Mouse (Mus musculus): ENCODE results near the gene Gigyf2. TPM values are rescaled to one million over a fixed set of nuclear protein-coding genes. Genes with fewer than 3 reads are reported as not detected.

Gigyf2 gene
- polyA plus RNA-seq, 1 experiment from 2014 or later, result 38.2 TPM

GRCm38 (mm10) chr1:87300360-87301286, 26.2 kb upstream of the Gigyf2 start:
- Histone ChIP-seq H3K4me1 (0 out of 2 replicates have a peak, but pooled peaks cover 7% of the 10 kb centered on the region), H3K9me3 (no peaks in the 10 kb centered on the region), H3K27me3 (ENCODE audit: insufficient read depth, poor library complexity, severe bottlenecking) (no peaks in the 10 kb centered on the region), H3K27ac (no peak overlapping the region), H3K36me3 (no peaks in the 10 kb centered on the region), H3K4me3 (no peak overlapping the region)
- no peak for DNase-seq (ENCODE audit: low spot score)
- WGBS, result 69% methylated on average over 14 of the region's 14 CpGs

- H3K9me3 ChIP-seq, result no peaks in the 10 kb centered on the region
- no peak for DNase-seq (ENCODE audit: low spot score)
- no peak overlapping the region for H3K4me3 ChIP-seq
- 75% methylated on average over 2 of the region's 2 CpGs for WGBS
- H3K4me1 ChIP-seq, result 0 out of 2 replicates have a peak, but pooled peaks cover 7% of the 10 kb centered on the region
- H3K27ac ChIP-seq, result no peak overlapping the region
- H3K27me3 ChIP-seq (ENCODE audit: insufficient read depth, poor library complexity, severe bottlenecking), result no peaks in the 10 kb centered on the region
- H3K36me3 ChIP-seq, result no peaks in the 10 kb centered on the region
Measured at GRCm38 (mm10) chr1:87301971-87302370, 24.8 kb upstream of the Gigyf2 start.

- Histone ChIP-seq H3K9me3 (no peaks in the 10 kb centered on the region), H3K4me1 (0 out of 2 replicates have a peak, but pooled peaks cover 3% of the 10 kb centered on the region)
Measured at GRCm38 (mm10) chr1:87308952-87309351, 17.8 kb upstream of the Gigyf2 start.

GRCm38 (mm10) chr1:87309621-87310020, 17.2 kb upstream of the Gigyf2 start:
- 66% methylated on average over 16 of the region's 16 CpGs for WGBS
- Histone ChIP-seq H3K27ac (no peak overlapping the region), H3K4me1 (0 out of 2 replicates have a peak, but pooled peaks cover 3% of the 10 kb centered on the region), H3K9me3 (no peaks in the 10 kb centered on the region), H3K4me3 (no peak overlapping the region), H3K27me3 (ENCODE audit: insufficient read depth, poor library complexity, severe bottlenecking) (no peaks in the 10 kb centered on the region), H3K36me3 (no peaks in the 10 kb centered on the region)
- DNase-seq (ENCODE audit: low spot score), result no peak

More at GRCm38 (mm10) chr1:87308952-87309351, 17.8 kb upstream of the Gigyf2 start:
- no peak for DNase-seq (ENCODE audit: low spot score)
- H3K27ac ChIP-seq, result no peak overlapping the region
- H3K27me3 ChIP-seq (ENCODE audit: insufficient read depth, poor library complexity, severe bottlenecking), result no peaks in the 10 kb centered on the region
- no peak overlapping the region for H3K4me3 ChIP-seq
- WGBS, result 86% methylated on average over 3 of the region's 3 CpGs
- no peaks in the 10 kb centered on the region for H3K36me3 ChIP-seq

- Histone ChIP-seq H3K27me3 (ENCODE audit: insufficient read depth, poor library complexity, severe bottlenecking) (no peaks in the 10 kb centered on the region), H3K36me3 (no peaks in the 10 kb centered on the region), H3K9me3 (no peaks in the 10 kb centered on the region), H3K4me3 (no peak overlapping the region), H3K27ac (no peak overlapping the region), H3K4me1 (0 out of 2 replicates have a peak, but pooled peaks cover 3% of the 10 kb centered on the region)
- 84% methylated on average over 2 of the region's 2 CpGs for WGBS
- DNase-seq (ENCODE audit: low spot score), result no peak
Measured at GRCm38 (mm10) chr1:87312681-87313080, 14.1 kb upstream of the Gigyf2 start.

- WGBS, result 85% methylated on average over 2 of the region's 2 CpGs
- Histone ChIP-seq H3K4me3 (no peak overlapping the region), H3K36me3 (no peaks in the 10 kb centered on the region), H3K9me3 (no peaks in the 10 kb centered on the region), H3K27ac (no peak overlapping the region), H3K4me1 (0 out of 2 replicates have a peak, but pooled peaks cover 3% of the 10 kb centered on the region), H3K27me3 (ENCODE audit: insufficient read depth, poor library complexity, severe bottlenecking) (no peaks in the 10 kb centered on the region)
- no peak for DNase-seq (ENCODE audit: low spot score)
Measured at GRCm38 (mm10) chr1:87313116-87313515, 13.7 kb upstream of the Gigyf2 start.

- H3K27ac ChIP-seq, result no peak overlapping the region
- H3K4me3 ChIP-seq, result no peak overlapping the region
- no peaks in the 10 kb centered on the region for H3K36me3 ChIP-seq
- H3K4me1 ChIP-seq, result 0 out of 2 replicates have a peak, but pooled peaks cover 3% of the 10 kb centered on the region
- H3K9me3 ChIP-seq, result no peaks in the 10 kb centered on the region
- DNase-seq (ENCODE audit: low spot score), result no peak
- WGBS, result 85% methylated on average over 8 of the region's 8 CpGs
- no peaks in the 10 kb centered on the region for H3K27me3 ChIP-seq (ENCODE audit: insufficient read depth, poor library complexity, severe bottlenecking)
Measured at GRCm38 (mm10) chr1:87313843-87314570, 12.8 kb upstream of the Gigyf2 start.

- no peaks in the 10 kb centered on the region for H3K27me3 ChIP-seq (ENCODE audit: insufficient read depth, poor library complexity, severe bottlenecking)
- H3K36me3 ChIP-seq, result no peaks in the 10 kb centered on the region
- no peaks in the 10 kb centered on the region for H3K4me1 ChIP-seq
- H3K4me3 ChIP-seq, result no peak overlapping the region
- peaks cover 7% of the 10 kb centered on the region; the same call in 1 of the 2 replicates for H3K9me3 ChIP-seq
- H3K27ac ChIP-seq, result no peak overlapping the region
- no peak for DNase-seq (ENCODE audit: low spot score)
- 85% methylated on average over 2 of the region's 2 CpGs for WGBS
Measured at GRCm38 (mm10) chr1:87315431-87315830, 11.4 kb upstream of the Gigyf2 start.

GRCm38 (mm10) chr1:87315894-87316293, 10.9 kb upstream of the Gigyf2 start:
- Histone ChIP-seq H3K36me3 (no peaks in the 10 kb centered on the region), H3K4me1 (no peaks in the 10 kb centered on the region), H3K9me3 (peaks cover 9% of the 10 kb centered on the region), H3K27ac (no peak overlapping the region), H3K4me3 (no peak overlapping the region), H3K27me3 (ENCODE audit: insufficient read depth, poor library complexity, severe bottlenecking) (no peaks in the 10 kb centered on the region)
- no peak for DNase-seq (ENCODE audit: low spot score)
- WGBS, result 65% methylated on average over 2 of the region's 2 CpGs

GRCm38 (mm10) chr1:87316672-87317071, 10.1 kb upstream of the Gigyf2 start:
- peaks cover 13% of the 10 kb centered on the region for H3K9me3 ChIP-seq
- H3K4me1 ChIP-seq, result no peaks in the 10 kb centered on the region
- no peak overlapping the region for H3K4me3 ChIP-seq
- no peak overlapping the region for H3K27ac ChIP-seq
- 68% methylated on average over 3 of the region's 3 CpGs for WGBS
- no peak for DNase-seq (ENCODE audit: low spot score)
- H3K36me3 ChIP-seq, result no peaks in the 10 kb centered on the region
- H3K27me3 ChIP-seq (ENCODE audit: insufficient read depth, poor library complexity, severe bottlenecking), result no peaks in the 10 kb centered on the region

- no peak for DNase-seq (ENCODE audit: low spot score)
- WGBS, result 5% methylated on average over 1 of the region's 1 CpGs
- H3K4me1 ChIP-seq, result no peaks in the 10 kb centered on the region
- H3K9me3 ChIP-seq, result peaks cover 13% of the 10 kb centered on the region
- no peaks in the 10 kb centered on the region for H3K36me3 ChIP-seq
- no peak overlapping the region for H3K4me3 ChIP-seq
- H3K27ac ChIP-seq, result no peak overlapping the region
- no peaks in the 10 kb centered on the region for H3K27me3 ChIP-seq (ENCODE audit: insufficient read depth, poor library complexity, severe bottlenecking)
Measured at GRCm38 (mm10) chr1:87321071-87321470, 5.7 kb upstream of the Gigyf2 start.

- Histone ChIP-seq H3K4me3 (no peak overlapping the region), H3K36me3 (no peaks in the 10 kb centered on the region), H3K27me3 (ENCODE audit: insufficient read depth, poor library complexity, severe bottlenecking) (no peaks in the 10 kb centered on the region), H3K4me1 (peaks cover under 1% of the 10 kb centered on the region; the same call in 1 of the 2 replicates), H3K9me3 (peaks cover 13% of the 10 kb centered on the region), H3K27ac (no peak overlapping the region)
- WGBS, result 80% methylated on average over 3 of the region's 3 CpGs
- DNase-seq (ENCODE audit: low spot score), result no peak
Measured at GRCm38 (mm10) chr1:87322778-87323177, 4.0 kb upstream of the Gigyf2 start.

GRCm38 (mm10) chr1:87324649-87325048, 2.1 kb upstream of the Gigyf2 start:
- peaks cover 9% of the 10 kb centered on the region for H3K4me1 ChIP-seq
- H3K27me3 ChIP-seq (ENCODE audit: insufficient read depth, poor library complexity, severe bottlenecking), result no peaks in the 10 kb centered on the region
- H3K9me3 ChIP-seq, result peaks cover 11% of the 10 kb centered on the region
- H3K27ac ChIP-seq, result no peak overlapping the region
- H3K36me3 ChIP-seq, result 0 out of 2 replicates have a peak, but pooled peaks cover under 1% of the 10 kb centered on the region
- no peak overlapping the region for H3K4me3 ChIP-seq
- no peak for DNase-seq (ENCODE audit: low spot score)
